Mouse (Mus musculus): ENCODE measurements at regions not wholly inside any gene's neighbourhood (a gene's known extent, or its start where the extent isn't known, plus 50 kb on each side); places are given as distances from the start of the nearest gene placed in this dataset.

GRCm38 (mm10) chr14:24586982-24587672 lies 100.2 kb downstream of the Rps24 start:
- H3K27me3 ChIP-seq (replicated peaks; ENCODE audit: control insufficient read depth, insufficient read depth, low read length): no peaks in the 10 kb centered on the region
- H3K36me3 ChIP-seq (ENCODE audit: control insufficient read depth, insufficient read depth, low read length): no peaks in the 10 kb centered on the region
- H3K27ac ChIP-seq (ENCODE audit: low read depth, low read length): peak overlapping the region; percentile 67
- WGBS: 82% methylated on average over 12 of the region's 12 CpGs
- H3K4me1 ChIP-seq (ENCODE audit: control insufficient read depth, insufficient read depth, low read length): peaks cover 6% of the 10 kb centered on the region; the same call in 1 of the 2 replicates
- no peaks in the 10 kb centered on the region for H3K9me3 ChIP-seq (replicated peaks; ENCODE audit: control insufficient read depth, low read length)
- ATAC-seq (no peak), DNase-seq (ENCODE audit: low spot score) (peak; percentile 45)
- no peak overlapping the region; the same call in 1 of the 2 replicates for H3K9ac ChIP-seq (ENCODE audit: low read length)
- no peak overlapping the region for H3K4me2 ChIP-seq (ENCODE audit: low read length)
- H3K4me3 ChIP-seq (ENCODE audit: low read depth, low read length): no peak overlapping the region

- Histone ChIP-seq H3K9ac (ENCODE audit: low read length) (no peak overlapping the region), H3K9me3 (replicated peaks; ENCODE audit: control insufficient read depth, low read length) (no peaks in the 10 kb centered on the region), H3K4me2 (ENCODE audit: low read length) (no peak overlapping the region), H3K4me1 (ENCODE audit: control insufficient read depth, insufficient read depth, low read length) (peaks cover 6% of the 10 kb centered on the region; the same call in 1 of the 2 replicates), H3K4me3 (ENCODE audit: low read depth, low read length) (no peak overlapping the region), H3K27me3 (replicated peaks; ENCODE audit: control insufficient read depth, insufficient read depth, low read length) (no peaks in the 10 kb centered on the region), H3K27ac (ENCODE audit: low read depth, low read length) (no peak overlapping the region), H3K36me3 (ENCODE audit: control insufficient read depth, insufficient read depth, low read length) (no peaks in the 10 kb centered on the region)
- ATAC-seq (no peak), DNase-seq (ENCODE audit: low spot score) (no peak)
- whole genome bisulfite sequencing: 71% methylated on average over 3 of the region's 3 CpGs
These were observed 101.1 kb downstream of the Rps24 start for GRCm38 (mm10) chr14:24588041-24588440.

GRCm38 (mm10) chr14:24606444-24607173 lies 119.7 kb downstream of the Rps24 start:
- peaks cover 13% of the 10 kb centered on the region for H3K4me1 ChIP-seq (ENCODE audit: control insufficient read depth, insufficient read depth, low read length)
- no peaks in the 10 kb centered on the region for H3K27me3 ChIP-seq (replicated peaks; ENCODE audit: control insufficient read depth, insufficient read depth, low read length)
- H3K27ac ChIP-seq (ENCODE audit: low read depth, low read length): peak overlapping the region; percentile 61
- DNase-seq (ENCODE audit: low spot score): peak; percentile 79
- no peaks in the 10 kb centered on the region for H3K36me3 ChIP-seq (ENCODE audit: control insufficient read depth, insufficient read depth, low read length)
- H3K4me2 ChIP-seq (ENCODE audit: low read length): no peak overlapping the region
- peak; percentile 78 for ATAC-seq
- WGBS: 5% methylated on average over 14 of the region's 14 CpGs
- H3K4me3 ChIP-seq (ENCODE audit: low read depth, low read length): no peak overlapping the region
- peaks cover 4% of the 10 kb centered on the region; the same call in 1 of the 2 replicates for H3K9me3 ChIP-seq (replicated peaks; ENCODE audit: control insufficient read depth, low read length)
- H3K9ac ChIP-seq (ENCODE audit: low read length): no peak overlapping the region

- Histone ChIP-seq H3K4me1 (ENCODE audit: control insufficient read depth, insufficient read depth, low read length) (peaks cover 22% of the 10 kb centered on the region), H3K9ac (ENCODE audit: low read length) (no peak overlapping the region), H3K4me3 (ENCODE audit: low read depth, low read length) (no peak overlapping the region), H3K36me3 (ENCODE audit: control insufficient read depth, insufficient read depth, low read length) (no peaks in the 10 kb centered on the region), H3K4me2 (ENCODE audit: low read length) (no peak overlapping the region), H3K27me3 (replicated peaks; ENCODE audit: control insufficient read depth, insufficient read depth, low read length) (no peaks in the 10 kb centered on the region), H3K9me3 (replicated peaks; ENCODE audit: control insufficient read depth, low read length) (peaks cover 4% of the 10 kb centered on the region; the same call in 1 of the 2 replicates), H3K27ac (ENCODE audit: low read depth, low read length) (no peak overlapping the region)
- no peak for ATAC-seq
- no peak for DNase-seq (ENCODE audit: low spot score)
- WGBS: 100% methylated on average over 1 of the region's 1 CpGs
These were observed 121.4 kb downstream of the Rps24 start for GRCm38 (mm10) chr14:24608356-24608755.

GRCm38 (mm10) chr14:24612254-24612995 lies 125.5 kb downstream of the Rps24 start:
- no peak overlapping the region for H3K9ac ChIP-seq (ENCODE audit: low read length)
- peak; percentile 76 for DNase-seq (ENCODE audit: low spot score)
- 43% methylated on average over 4 of the region's 4 CpGs for WGBS
- no peak for ATAC-seq
- H3K27ac ChIP-seq (ENCODE audit: low read depth, low read length): peak overlapping the region; percentile 59
- H3K4me2 ChIP-seq (ENCODE audit: low read length): no peak overlapping the region
- H3K36me3 ChIP-seq (ENCODE audit: control insufficient read depth, insufficient read depth, low read length): no peaks in the 10 kb centered on the region
- H3K4me1 ChIP-seq (ENCODE audit: control insufficient read depth, insufficient read depth, low read length): peaks cover 32% of the 10 kb centered on the region
- H3K27me3 ChIP-seq (replicated peaks; ENCODE audit: control insufficient read depth, insufficient read depth, low read length): no peaks in the 10 kb centered on the region
- no peak overlapping the region for H3K4me3 ChIP-seq (ENCODE audit: low read depth, low read length)
- H3K9me3 ChIP-seq (replicated peaks; ENCODE audit: control insufficient read depth, low read length): peaks cover 4% of the 10 kb centered on the region; the same call in 1 of the 2 replicates

- no peaks in the 10 kb centered on the region for H3K9me3 ChIP-seq (replicated peaks; ENCODE audit: control insufficient read depth, low read length)
- H3K4me1 ChIP-seq (ENCODE audit: control insufficient read depth, insufficient read depth, low read length): peaks cover 51% of the 10 kb centered on the region
- DNase-seq (ENCODE audit: low spot score) (no peak), ATAC-seq (no peak)
- H3K4me3 ChIP-seq (ENCODE audit: low read depth, low read length): no peak overlapping the region
- no peaks in the 10 kb centered on the region for H3K27me3 ChIP-seq (replicated peaks; ENCODE audit: control insufficient read depth, insufficient read depth, low read length)
- no peak overlapping the region for H3K9ac ChIP-seq (ENCODE audit: low read length)
- H3K36me3 ChIP-seq (ENCODE audit: control insufficient read depth, insufficient read depth, low read length): no peaks in the 10 kb centered on the region
- H3K27ac ChIP-seq (ENCODE audit: low read depth, low read length): peak overlapping the region; percentile 99
- 61% methylated on average over 3 of the region's 3 CpGs for WGBS
- H3K4me2 ChIP-seq (ENCODE audit: low read length): no peak overlapping the region
These were observed 128.9 kb downstream of the Rps24 start for GRCm38 (mm10) chr14:24615776-24616175.

- ATAC-seq: peak; percentile 14; the same call in 1 of the 2 replicates
- H3K9me3 ChIP-seq (replicated peaks; ENCODE audit: control insufficient read depth, low read length): no peaks in the 10 kb centered on the region
- peaks cover 51% of the 10 kb centered on the region for H3K4me1 ChIP-seq (ENCODE audit: control insufficient read depth, insufficient read depth, low read length)
These were observed 129.6 kb downstream of the Rps24 start for GRCm38 (mm10) chr14:24616306-24617125.

GRCm38 (mm10) chr14:24617126-24617375 lies 130.1 kb downstream of the Rps24 start:
- Histone ChIP-seq H3K9ac (ENCODE audit: low read length) (peak overlapping the region; percentile 56), H3K4me2 (ENCODE audit: low read length) (peak overlapping the region; percentile 31), H3K36me3 (ENCODE audit: control insufficient read depth, insufficient read depth, low read length) (no peaks in the 10 kb centered on the region), H3K4me1 (ENCODE audit: control insufficient read depth, insufficient read depth, low read length) (peaks cover 51% of the 10 kb centered on the region), H3K27me3 (replicated peaks; ENCODE audit: control insufficient read depth, insufficient read depth, low read length) (no peaks in the 10 kb centered on the region), H3K9me3 (replicated peaks; ENCODE audit: control insufficient read depth, low read length) (no peaks in the 10 kb centered on the region), H3K27ac (ENCODE audit: low read depth, low read length) (peak overlapping the region; percentile 99), H3K4me3 (ENCODE audit: low read depth, low read length) (no peak overlapping the region)
- WGBS: 4% methylated on average over 3 of the region's 3 CpGs
- ATAC-seq: peak; percentile 4; the same call in 1 of the 2 replicates
- no peak for DNase-seq (ENCODE audit: low spot score)

More at GRCm38 (mm10) chr14:24616306-24617125, 129.6 kb downstream of the Rps24 start:
- Histone ChIP-seq H3K4me3 (ENCODE audit: low read depth, low read length) (no peak overlapping the region), H3K27ac (ENCODE audit: low read depth, low read length) (peak overlapping the region; percentile 99), H3K9ac (ENCODE audit: low read length) (peak overlapping the region; percentile 56), H3K27me3 (replicated peaks; ENCODE audit: control insufficient read depth, insufficient read depth, low read length) (no peaks in the 10 kb centered on the region), H3K4me2 (ENCODE audit: low read length) (peak overlapping the region; percentile 31), H3K36me3 (ENCODE audit: control insufficient read depth, insufficient read depth, low read length) (no peaks in the 10 kb centered on the region)
- DNase-seq (ENCODE audit: low spot score): peak; percentile 61
- WGBS: 8% methylated on average over 10 of the region's 10 CpGs
